Mouse (Mus musculus) macrophage (primary cell): ENCODE results near the gene Pfkp. TPM values are rescaled to one million over a fixed set of nuclear protein-coding genes. Genes with fewer than 3 reads are reported as not detected.

Experiments used
- H3K27ac ChIP-seq: fragments of 350-480 bp; formaldehyde crosslinking; 2 replicates; pipeline ENCODE4 v1.9.0; 2021
- H3K36me3 ChIP-seq: fragments of 350-480 bp; formaldehyde crosslinking; 2 replicates; pipeline ENCODE4 v1.9.0; 2021; ENCODE audit errors: inconsistent target
- H3K4me3 ChIP-seq: fragments of 350-480 bp; formaldehyde crosslinking; 2 replicates; pipeline ENCODE4 v1.9.0; 2021; ENCODE audit errors: inconsistent target
- H3K79me2 ChIP-seq: fragments of 350-480 bp; formaldehyde crosslinking; 2 replicates; pipeline ENCODE4 v1.9.0; 2021; ENCODE audit errors: inconsistent target
- WGBS: methylation state at CpG from one replicate; pipeline ENCODE4 v1.1.7; 2026; ENCODE audit warnings: inconsistent platforms; ENCODE audit not compliant: missing documents; 5-methylcytosine and 5-hydroxymethylcytosine counted together
- polyA plus RNA-seq: library from polyadenylated mRNA; stranded (reverse); fragments of 250-400 nt; gene quantifications from 3 replicates; pipeline ENCODE4 v1.2.4, GENCODE M21; 2018; ENCODE audit warnings: inconsistent platforms

Gene Pfkp
- polyA plus RNA-seq, 1 experiment from 2014 or later: 54.0 TPM

GRCm38 (mm10) chr13:6631772-6632510 lies 16.6 kb downstream of the Pfkp start:
- no peaks in the 10 kb centered on the region for H3K36me3 ChIP-seq
- H3K79me2 ChIP-seq: peaks cover 76% of the 10 kb centered on the region
- peak overlapping the region; percentile 50; the same call in 1 of the 2 replicates for H3K27ac ChIP-seq
- whole genome bisulfite sequencing: 88% methylated on average over 11 of the region's 12 CpGs
- H3K4me3 ChIP-seq: no peak overlapping the region

- Histone ChIP-seq H3K4me3 (no peak overlapping the region), H3K79me2 (peaks cover 80% of the 10 kb centered on the region)
- WGBS: 95% methylated on average over 5 of the region's 5 CpGs
Measured at GRCm38 (mm10) chr13:6630660-6631059, 17.9 kb downstream of the Pfkp start.

GRCm38 (mm10) chr13:6629927-6630326 lies 18.6 kb downstream of the Pfkp start:
- Histone ChIP-seq H3K4me3 (no peak overlapping the region), H3K79me2 (peaks cover 85% of the 10 kb centered on the region), H3K36me3 (no peaks in the 10 kb centered on the region), H3K27ac (no peak overlapping the region)
- 96% methylated on average over 5 of the region's 5 CpGs for WGBS

More at GRCm38 (mm10) chr13:6630660-6631059, 17.9 kb downstream of the Pfkp start:
- Histone ChIP-seq H3K36me3 (no peaks in the 10 kb centered on the region), H3K27ac (no peak overlapping the region)

GRCm38 (mm10) chr13:6628998-6629764 lies 19.4 kb downstream of the Pfkp start:
- no peak overlapping the region for H3K4me3 ChIP-seq
- no peak overlapping the region for H3K27ac ChIP-seq
- no peaks in the 10 kb centered on the region for H3K36me3 ChIP-seq
- 78% methylated on average over 14 of the region's 14 CpGs for WGBS
- peaks cover 89% of the 10 kb centered on the region for H3K79me2 ChIP-seq

- 76% methylated on average over 3 of the region's 3 CpGs for WGBS
Measured at GRCm38 (mm10) chr13:6628261-6628660, 20.3 kb downstream of the Pfkp start.

GRCm38 (mm10) chr13:6627352-6627751 lies 21.2 kb downstream of the Pfkp start:
- Histone ChIP-seq H3K79me2 (peaks cover 94% of the 10 kb centered on the region), H3K27ac (no peak overlapping the region), H3K36me3 (no peaks in the 10 kb centered on the region), H3K4me3 (no peak overlapping the region)
- WGBS: 78% methylated on average over 3 of the region's 3 CpGs

More at GRCm38 (mm10) chr13:6628261-6628660, 20.3 kb downstream of the Pfkp start:
- Histone ChIP-seq H3K27ac (no peak overlapping the region), H3K4me3 (no peak overlapping the region), H3K79me2 (peaks cover 94% of the 10 kb centered on the region), H3K36me3 (no peaks in the 10 kb centered on the region)

- 86% methylated on average over 4 of the region's 4 CpGs for WGBS
- Histone ChIP-seq H3K79me2 (peaks cover 94% of the 10 kb centered on the region), H3K36me3 (0 out of 2 replicates have a peak, but pooled peaks cover 7% of the 10 kb centered on the region), H3K27ac (no peak overlapping the region), H3K4me3 (no peak overlapping the region)
Measured at GRCm38 (mm10) chr13:6626508-6627114, 22.0 kb downstream of the Pfkp start.

- no peak overlapping the region for H3K4me3 ChIP-seq
- H3K79me2 ChIP-seq: peaks cover 87% of the 10 kb centered on the region
- 0 out of 2 replicates have a peak, but pooled peaks cover 11% of the 10 kb centered on the region for H3K36me3 ChIP-seq
- WGBS: 91% methylated on average over 3 of the region's 3 CpGs
- H3K27ac ChIP-seq: no peak overlapping the region
Measured at GRCm38 (mm10) chr13:6625942-6626341, 22.6 kb downstream of the Pfkp start.

- peak overlapping the region; percentile 65 for H3K27ac ChIP-seq
- WGBS: 8% methylated on average over 2 of the region's 2 CpGs
- peaks cover 73% of the 10 kb centered on the region for H3K79me2 ChIP-seq
- no peak overlapping the region for H3K4me3 ChIP-seq
- peaks cover 20% of the 10 kb centered on the region; the same call in 1 of the 2 replicates for H3K36me3 ChIP-seq
Measured at GRCm38 (mm10) chr13:6624604-6625003, 24.0 kb downstream of the Pfkp start.

GRCm38 (mm10) chr13:6624121-6624520 lies 24.5 kb downstream of the Pfkp start:
- H3K4me3 ChIP-seq: no peak overlapping the region
- peak overlapping the region; percentile 65 for H3K27ac ChIP-seq
- H3K36me3 ChIP-seq: peaks cover 20% of the 10 kb centered on the region; the same call in 1 of the 2 replicates
- 30% methylated on average over 4 of the region's 4 CpGs for WGBS
- peaks cover 69% of the 10 kb centered on the region for H3K79me2 ChIP-seq

GRCm38 (mm10) chr13:6621831-6622230 lies 26.7 kb downstream of the Pfkp start:
- Histone ChIP-seq H3K27ac (no peak overlapping the region), H3K4me3 (no peak overlapping the region), H3K79me2 (peaks cover 46% of the 10 kb centered on the region), H3K36me3 (peaks cover 33% of the 10 kb centered on the region; the same call in 1 of the 2 replicates)
- WGBS: 96% methylated on average over 20 of the region's 20 CpGs

- 100% methylated on average over 3 of the region's 3 CpGs for WGBS
Measured at GRCm38 (mm10) chr13:6620250-6620649, 28.3 kb downstream of the Pfkp start.

GRCm38 (mm10) chr13:6618711-6619110 lies 29.9 kb downstream of the Pfkp start:
- Histone ChIP-seq H3K36me3 (peaks cover 63% of the 10 kb centered on the region), H3K27ac (peak overlapping the region; percentile 5; the same call in 1 of the 2 replicates), H3K4me3 (no peak overlapping the region), H3K79me2 (peaks cover 20% of the 10 kb centered on the region)
- WGBS: 91% methylated on average over 3 of the region's 3 CpGs

More at GRCm38 (mm10) chr13:6620250-6620649, 28.3 kb downstream of the Pfkp start:
- Histone ChIP-seq H3K36me3 (peaks cover 49% of the 10 kb centered on the region; the same call in 1 of the 2 replicates), H3K4me3 (no peak overlapping the region), H3K27ac (no peak overlapping the region), H3K79me2 (peaks cover 30% of the 10 kb centered on the region)

GRCm38 (mm10) chr13:6613690-6614445 lies 34.7 kb downstream of the Pfkp start:
- H3K4me3 ChIP-seq: no peak overlapping the region
- H3K27ac ChIP-seq: no peak overlapping the region
- peaks cover 47% of the 10 kb centered on the region for H3K36me3 ChIP-seq
- 96% methylated on average over 5 of the region's 5 CpGs for WGBS
- no peaks in the 10 kb centered on the region for H3K79me2 ChIP-seq
